Mouse (Mus musculus) spleen, adult 2 months (tissue): Measurements from ENCODE around the gene Tdrd5. TPM values are rescaled to one million over a fixed set of nuclear protein-coding genes. Genes with fewer than 3 reads are reported as not detected.

Experiments used
- DNase-seq, 2 experiments: peaks; one replicate each; pipeline versions ENCODE4 v3.0.0 to v3.0.0-alpha.2; 2012 to 2021; ENCODE audit warnings: low spot score in 2 of 2, low read depth in 1 of 2
- H3K27ac ChIP-seq: fragments of 200-500 bp; 2 replicates; pipeline ENCODE4 v1.5.1; 2012; ENCODE audit warnings: low read length, inconsistent platforms; ENCODE audit not compliant: insufficient read depth
- H3K27me3 ChIP-seq: fragments of 200-500 bp; 2 replicates; pipeline ENCODE4 v1.6.1; 2012; ENCODE audit warnings: mild to moderate bottlenecking, moderate library complexity, low read length, inconsistent platforms; ENCODE audit not compliant: control insufficient read depth, insufficient read depth
- H3K36me3 ChIP-seq: fragments of 200-500 bp; 2 replicates; pipeline ENCODE4 v1.6.1; 2012; ENCODE audit warnings: mild to moderate bottlenecking, low read length, inconsistent platforms; ENCODE audit not compliant: control insufficient read depth, insufficient read depth
- H3K4me1 ChIP-seq: fragments of 200-500 bp; 2 replicates; pipeline ENCODE4 v1.6.1; 2011; ENCODE audit warnings: inconsistent platforms; ENCODE audit not compliant: control insufficient read depth, insufficient read depth, insufficient read length
- H3K4me3 ChIP-seq: fragments of 200-500 bp; 2 replicates; pipeline ENCODE4 v1.5.1; 2011; ENCODE audit warnings: mild to moderate bottlenecking, inconsistent platforms; ENCODE audit not compliant: insufficient read depth, insufficient read length; ENCODE audit errors: extremely low read depth
- CTCF ChIP-seq: fragments of 200-500 bp; IDR thresholded peaks from 2 replicates; pipeline ENCODE4 v1.5.1; 2011; ENCODE audit warnings: mild to moderate bottlenecking, inconsistent platforms; ENCODE audit not compliant: insufficient read depth, insufficient read length, insufficient replicate concordance; ENCODE audit errors: extremely low read depth
- POLR2A ChIP-seq: fragments of 200-500 bp; IDR thresholded peaks from 2 replicates; pipeline ENCODE4 v1.6.1; 2011; ENCODE audit warnings: low read depth, low read length, inconsistent platforms
- WGBS: fragments of 180-500 bp; shearing (Covaris S2); methylation state at CpG from one replicate; pipeline ENCODE4 v1.1.7; 2018; 5-methylcytosine and 5-hydroxymethylcytosine counted together
- polyA plus RNA-seq: library from polyadenylated mRNA; depleted of rRNA; stranded (reverse); fragments of >200 nt; gene quantifications from 2 replicates; pipeline ENCODE4 v1.2.3, GENCODE M21; 2012

The Tdrd5 gene
- polyA plus RNA-seq, 1 experiment: not detected

GRCm38 (mm10) chr1:156230339-156231089, 73.0 kb downstream of the Tdrd5 start:
- no peaks in the 10 kb centered on the region for H3K4me1 ChIP-seq
- no peaks in the 10 kb centered on the region for H3K36me3 ChIP-seq
- no peak for DNase-seq
- no peak overlapping the region for H3K27ac ChIP-seq
- 71% methylated on average over 9 of the region's 9 CpGs for WGBS
- H3K4me3 ChIP-seq: no peak overlapping the region
- TF ChIP-seq CTCF (no peak), POLR2A (no peak)
- no peaks in the 10 kb centered on the region for H3K27me3 ChIP-seq

DNA sequence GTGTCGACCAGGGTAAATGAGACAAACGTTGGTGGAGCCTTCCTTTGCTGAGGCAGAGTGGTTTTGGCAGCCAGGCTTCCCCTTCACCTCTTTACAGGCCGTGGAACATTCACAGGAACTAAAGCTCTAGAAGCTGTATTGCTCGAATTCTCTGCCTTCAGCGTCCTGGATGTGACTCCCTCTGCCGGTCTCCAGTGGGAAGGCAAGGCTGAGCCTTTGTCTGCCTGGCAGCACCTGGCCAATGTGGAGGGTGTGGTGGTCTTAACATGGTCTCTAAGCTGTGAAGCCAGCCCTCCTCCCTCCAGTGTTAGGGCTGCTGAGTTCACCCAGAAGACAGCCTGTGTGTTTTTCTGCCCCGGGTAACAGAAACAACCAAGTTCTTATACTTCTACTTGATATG, 74.0 kb downstream of the Tdrd5 start:
- H3K27me3 ChIP-seq: no peaks in the 10 kb centered on the region
- TF ChIP-seq POLR2A (no peak), CTCF (peak; percentile 34; the same call in 1 of the 2 replicates)
- DNase-seq: peak in 1 of 2 experiments; percentile 15
- H3K27ac ChIP-seq: no peak overlapping the region
- H3K4me1 ChIP-seq: no peaks in the 10 kb centered on the region
- H3K4me3 ChIP-seq: no peak overlapping the region
- H3K36me3 ChIP-seq: no peaks in the 10 kb centered on the region
- 14% methylated on average over 7 of the region's 7 CpGs for WGBS

DNA sequence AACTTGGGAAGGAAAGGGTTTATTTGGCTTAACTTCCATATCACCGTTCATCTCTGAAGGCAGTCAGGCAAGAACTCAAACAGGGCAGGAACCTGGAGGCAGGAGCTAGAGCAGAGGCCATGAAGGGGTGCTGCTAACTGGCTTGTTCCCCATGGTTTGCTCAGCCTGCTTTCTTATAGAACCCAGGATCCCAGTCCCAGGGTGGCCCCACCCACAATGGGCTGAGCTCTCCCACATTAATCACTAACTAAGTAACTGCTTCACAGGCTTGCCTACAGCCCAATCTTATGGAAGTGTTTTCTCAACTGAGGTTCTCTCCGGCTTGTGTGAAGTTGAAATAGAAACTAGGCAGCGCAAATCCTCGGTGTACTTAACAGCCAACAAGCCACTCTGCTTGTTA, 74.7 kb downstream of the Tdrd5 start:
- Histone ChIP-seq H3K4me1 (no peaks in the 10 kb centered on the region), H3K36me3 (no peaks in the 10 kb centered on the region), H3K27ac (no peak overlapping the region), H3K27me3 (no peaks in the 10 kb centered on the region), H3K4me3 (no peak overlapping the region)
- TF ChIP-seq POLR2A (no peak), CTCF (no peak)
- 92% methylated on average over 4 of the region's 4 CpGs for WGBS
- no peak for DNase-seq

- Histone ChIP-seq H3K27ac (no peak overlapping the region), H3K36me3 (no peaks in the 10 kb centered on the region)
- 69% methylated on average over 5 of the region's 5 CpGs for WGBS
Observed at GRCm38 (mm10) chr1:156226903-156227302, 76.6 kb downstream of the Tdrd5 start.

GRCm38 (mm10) chr1:156222205-156223000, 81.1 kb downstream of the Tdrd5 start:
- no peak overlapping the region for H3K4me3 ChIP-seq
- 80% methylated on average over 13 of the region's 13 CpGs for WGBS
- no peak for TF ChIP-seq POLR2A
- TF ChIP-seq CTCF: no peak
- H3K27ac ChIP-seq: no peak overlapping the region
- H3K27me3 ChIP-seq: no peaks in the 10 kb centered on the region
- no peak for DNase-seq
- H3K4me1 ChIP-seq: no peaks in the 10 kb centered on the region
- H3K36me3 ChIP-seq: no peaks in the 10 kb centered on the region

More at GRCm38 (mm10) chr1:156226903-156227302, 76.6 kb downstream of the Tdrd5 start:
- no peak for DNase-seq
- no peaks in the 10 kb centered on the region for H3K27me3 ChIP-seq
- H3K4me3 ChIP-seq: no peak overlapping the region
- no peak for TF ChIP-seq POLR2A
- TF ChIP-seq CTCF: no peak
- no peaks in the 10 kb centered on the region for H3K4me1 ChIP-seq

- no peak for DNase-seq
- H3K27ac ChIP-seq: no peak overlapping the region
Observed at GRCm38 (mm10) chr1:156221327-156221726, 82.1 kb downstream of the Tdrd5 start.

More at GRCm38 (mm10) chr1:156221327-156221726, 82.1 kb downstream of the Tdrd5 start:
- 88% methylated on average over 2 of the region's 2 CpGs for WGBS
- no peak overlapping the region for H3K4me3 ChIP-seq
- no peaks in the 10 kb centered on the region for H3K36me3 ChIP-seq
- no peaks in the 10 kb centered on the region for H3K4me1 ChIP-seq
- no peaks in the 10 kb centered on the region for H3K27me3 ChIP-seq
- TF ChIP-seq POLR2A: no peak
- no peak for TF ChIP-seq CTCF
